Mouse (Mus musculus): Measurements from ENCODE around the gene Cap1.
"Not testable (repeated sequence)": the region's sequence is repeated elsewhere in the genome, so short reads cannot be mapped to it uniquely, and the experiment has no call there.

Gene Cap1

GRCm38 (mm10) chr4:122837994-122838393, 47.9 kb downstream of the Cap1 start:
- DNase-seq (ENCODE audit: low read depth, low spot score), result no peak

- DNase-seq (ENCODE audit: low read depth, low spot score), result no peak
Measured at GRCm38 (mm10) chr4:122837180-122837730, 48.6 kb downstream of the Cap1 start.

DNA sequence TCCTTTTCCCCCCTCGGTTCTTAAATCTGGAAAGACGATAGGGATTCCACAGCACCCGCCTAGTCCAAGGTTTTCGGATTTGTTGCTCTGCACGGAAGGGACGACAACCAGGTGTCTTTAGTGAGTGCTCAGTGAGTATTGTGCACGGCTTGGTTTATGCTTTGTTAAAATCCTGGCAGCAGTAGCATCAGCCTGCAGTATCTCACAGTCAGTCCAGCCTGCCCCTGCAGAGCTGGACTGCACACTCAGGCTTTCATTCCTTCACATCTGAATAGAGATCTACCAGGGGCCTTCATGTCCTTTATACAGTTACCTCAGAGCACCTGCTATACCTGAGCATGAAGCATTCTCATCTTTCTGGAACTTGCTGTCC, 49.5 kb downstream of the Cap1 start:
- no peak for DNase-seq (ENCODE audit: low read depth, low spot score)

GRCm38 (mm10) chr4:122835530-122836402, 50.1 kb downstream of the Cap1 start, which contains the start of gene Ppt1:
TSS of gene Ppt1 (plus strand) at chr4:122836242.
- peak; percentile 85 for DNase-seq (ENCODE audit: low read depth, low spot score)

GRCm38 (mm10) chr4:122831888-122832287, 54.0 kb downstream of the Cap1 start:
- DNase-seq (ENCODE audit: low read depth, low spot score), result no peak

DNA sequence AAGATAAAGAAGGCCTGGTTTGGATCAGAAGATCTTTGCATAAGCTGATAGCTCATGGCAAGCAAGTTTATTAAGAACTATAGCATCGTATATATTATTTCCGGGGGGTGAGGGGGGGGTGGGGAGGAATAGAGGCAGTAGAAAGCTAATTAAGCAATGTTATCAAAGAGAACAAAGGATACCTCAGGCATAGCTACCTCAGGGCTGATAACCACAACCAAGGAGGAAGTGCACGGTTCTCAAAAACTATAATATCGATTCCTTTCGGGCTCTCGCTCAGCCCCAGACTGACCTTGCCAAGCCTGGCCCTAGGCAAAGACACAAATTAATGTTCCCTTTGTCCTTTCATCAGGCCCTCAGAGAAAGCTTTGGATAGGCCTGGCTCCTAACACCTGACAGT, 56.5 kb downstream of the Cap1 start:
- no peak for DNase-seq (ENCODE audit: low read depth, low spot score)

- DNase-seq (ENCODE audit: low read depth, low spot score), result no peak
Measured at GRCm38 (mm10) chr4:122827651-122828050, 58.2 kb downstream of the Cap1 start.

DNA sequence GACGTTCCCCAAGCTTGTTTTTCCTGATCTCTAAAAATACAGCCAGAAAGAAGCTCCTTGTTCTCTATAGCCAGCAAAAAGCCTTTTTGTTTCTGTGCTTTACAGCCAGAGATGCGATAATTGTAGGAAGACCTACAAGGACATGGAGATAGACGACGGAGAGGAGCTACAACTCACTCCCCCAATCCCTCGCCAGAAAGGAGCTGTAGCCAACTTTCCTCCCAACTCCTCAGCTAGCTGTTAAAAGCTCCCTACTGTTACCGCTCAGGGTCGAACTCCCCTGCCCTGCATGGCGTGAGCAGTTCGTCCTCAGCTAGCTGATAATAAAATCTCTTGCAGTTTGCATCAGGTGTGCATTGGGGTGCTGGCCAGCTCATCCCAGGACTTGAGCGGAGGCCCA, 64.9 kb downstream of the Cap1 start:
- not testable (repeated sequence) for DNase-seq (ENCODE audit: low read depth, low spot score)

- no peak for DNase-seq (ENCODE audit: low read depth, low spot score)
Measured at GRCm38 (mm10) chr4:122816202-122816601, 69.7 kb downstream of the Cap1 start.

DNA sequence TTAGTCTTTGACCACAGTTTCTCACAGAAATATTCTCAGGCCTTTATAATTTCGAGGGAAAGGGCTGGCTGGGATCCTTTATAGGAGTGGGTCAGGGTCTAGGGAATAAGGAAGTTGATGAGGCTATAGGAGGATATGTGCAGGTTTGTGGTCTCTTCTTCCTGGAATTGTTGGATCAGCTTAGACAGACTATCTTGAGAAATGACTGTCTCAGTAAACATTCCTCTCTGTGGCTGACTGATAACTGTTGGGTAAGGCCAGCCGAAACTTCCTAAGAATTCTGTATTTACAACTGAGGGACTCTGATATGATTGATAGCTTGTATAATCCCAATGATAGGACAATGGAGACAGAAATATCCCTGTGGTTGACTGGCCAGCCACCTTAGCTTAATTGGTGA, 74.0 kb downstream of the Cap1 start:
- no peak for DNase-seq (ENCODE audit: low read depth, low spot score)

DNA sequence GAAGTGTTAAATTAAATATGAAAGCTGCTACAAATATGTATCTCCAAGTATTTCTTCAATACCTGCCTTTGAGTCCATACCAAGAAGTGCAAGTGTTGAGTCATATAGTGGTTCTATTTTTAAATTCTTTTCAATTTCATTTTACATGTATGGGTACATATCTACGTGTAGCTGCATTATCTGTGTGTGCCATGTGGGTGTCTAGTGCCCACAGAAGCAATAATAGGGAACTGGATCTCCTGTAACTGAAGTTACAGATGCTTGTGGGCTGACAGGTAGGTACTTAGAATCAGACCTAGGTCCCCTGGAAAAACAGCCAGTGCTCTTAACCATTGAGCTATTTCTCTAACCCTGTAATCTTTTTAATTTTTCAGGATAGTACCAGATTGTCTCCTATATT, 74.7 kb downstream of the Cap1 start:
- DNase-seq (ENCODE audit: low read depth, low spot score), result no peak

Measured in brain, embryonic 18.5 days (tissue).